Mouse (Mus musculus) kidney, adult 9 months (tissue): ENCODE measurements at regions not wholly inside any gene's neighbourhood (a gene's known extent, or its start where the extent isn't known, plus 50 kb on each side); places are given as distances from the start of the nearest gene placed in this dataset.
A peak's percentile ranks its signal among the peaks of the same experiment; 100 is the strongest.

Experiments used
- DNase-seq: peaks from one replicate; pipeline ENCODE4 v3.0.0; 2022

DNA sequence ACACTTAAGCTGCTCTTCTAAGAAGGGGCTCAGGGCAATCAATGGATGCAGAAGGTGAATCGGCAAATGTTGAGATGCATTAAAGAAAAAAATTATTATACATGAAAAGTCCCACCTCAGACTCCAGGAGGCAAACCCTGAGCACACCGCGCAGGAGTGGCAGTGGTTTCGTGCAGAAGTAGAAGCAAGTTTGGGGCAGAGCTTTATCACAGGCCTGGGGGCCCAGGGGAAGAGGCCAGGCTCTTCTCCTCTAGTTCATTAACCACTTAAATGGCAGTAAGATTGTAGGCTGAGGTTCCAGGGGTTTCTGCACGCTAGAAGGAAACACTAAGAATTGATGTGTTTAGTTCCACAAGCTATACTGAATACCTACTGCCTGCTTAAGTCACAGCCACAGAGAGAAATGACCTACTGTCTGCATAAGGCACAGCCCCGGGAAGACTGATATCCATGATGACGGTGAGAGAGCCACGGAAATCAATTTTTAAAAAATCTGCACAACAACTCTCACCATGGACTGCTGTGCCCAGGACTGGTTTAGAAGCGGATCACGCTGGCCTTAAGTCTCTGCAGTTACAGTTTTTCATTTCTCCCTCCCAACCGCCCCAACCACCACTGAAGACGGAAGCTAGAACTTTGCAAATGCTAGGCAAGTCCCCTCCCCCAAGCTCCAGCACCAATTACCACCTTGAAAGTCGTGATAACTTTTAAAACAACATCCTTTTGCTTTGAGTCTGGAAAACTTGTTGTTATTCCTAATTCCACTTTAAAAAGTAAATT, 132.2 kb upstream of the Lef1 start:
- DNase-seq, result no peak

DNA sequence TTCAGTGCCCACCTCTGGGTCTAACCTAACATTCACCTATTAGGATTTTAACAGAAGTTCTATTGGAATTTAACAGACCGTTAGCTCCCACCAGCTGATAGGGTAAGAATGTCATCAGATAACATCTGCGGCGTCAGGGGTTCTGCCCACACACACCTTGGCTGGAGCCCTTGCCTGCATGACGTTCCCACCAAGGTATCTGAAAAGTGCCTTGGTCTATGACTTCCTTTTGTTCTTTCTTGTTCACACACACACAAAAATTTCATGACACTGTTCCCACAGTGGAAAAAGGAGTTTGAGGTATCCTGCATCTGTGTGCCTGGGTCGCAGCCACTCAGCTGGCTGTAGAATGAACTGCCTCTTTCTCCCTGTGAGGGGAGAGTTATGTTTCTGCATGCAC, 134.1 kb upstream of the Lef1 start:
- DNase-seq, result no peak

GRCm38 (mm10) chr3:130975291-130975690, 135.0 kb upstream of the Lef1 start:
- no peak for DNase-seq

- no peak for DNase-seq
These were observed 138.1 kb upstream of the Lef1 start for GRCm38 (mm10) chr3:130972126-130972525.

GRCm38 (mm10) chr3:130965275-130965674, 145.0 kb upstream of the Lef1 start:
- no peak for DNase-seq

DNA sequence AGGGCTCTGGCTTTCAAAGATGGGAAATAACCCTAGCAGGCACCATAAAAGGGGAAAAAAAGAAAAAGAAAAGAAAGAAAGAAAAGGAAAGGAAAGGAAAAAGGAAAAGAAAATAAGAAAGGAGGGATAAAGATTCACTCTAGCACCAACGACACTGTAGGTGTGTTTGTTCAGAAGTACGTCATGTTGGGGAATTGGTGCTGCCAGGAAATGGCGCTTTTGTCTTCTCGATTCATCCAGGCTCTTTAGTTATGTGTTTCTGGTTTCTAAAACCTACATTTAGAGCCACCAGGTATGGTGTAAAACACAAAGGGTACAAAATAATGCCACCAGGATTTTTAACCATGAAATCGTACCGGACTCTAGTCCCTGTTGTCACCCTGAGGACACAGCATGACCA, 146.2 kb upstream of the Lef1 start:
- no peak for DNase-seq

DNA sequence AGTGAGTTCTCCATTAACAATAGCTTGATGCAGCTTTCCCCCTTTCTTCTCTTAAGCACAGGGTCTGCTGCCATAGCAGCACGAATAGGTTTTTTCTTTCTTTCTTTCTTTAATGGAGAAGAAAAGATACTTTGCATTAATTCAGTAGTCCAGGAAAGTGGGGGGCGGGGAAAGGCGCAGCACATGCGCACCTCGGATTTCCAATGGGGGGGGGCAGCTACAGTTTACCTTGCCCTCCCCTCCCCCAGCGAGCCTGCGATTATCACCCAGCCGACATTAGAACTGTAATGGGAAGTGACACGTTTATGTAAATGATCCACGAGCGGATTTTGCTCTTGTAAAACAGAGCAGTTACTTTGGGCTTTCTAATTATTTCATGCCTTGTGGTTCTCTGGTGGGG, 146.6 kb upstream of the Lef1 start:
- DNase-seq, result no peak

- no peak for DNase-seq
These were observed 147.4 kb upstream of the Lef1 start for GRCm38 (mm10) chr3:130962701-130963472.

GRCm38 (mm10) chr3:130962151-130962633, 148.1 kb upstream of the Lef1 start:
- DNase-seq, result no peak

GRCm38 (mm10) chr3:130961704-130962103, 148.6 kb upstream of the Lef1 start:
- DNase-seq, result no peak

GRCm38 (mm10) chr3:130955958-130956357, 154.3 kb upstream of the Lef1 start:
- no peak for DNase-seq

DNA sequence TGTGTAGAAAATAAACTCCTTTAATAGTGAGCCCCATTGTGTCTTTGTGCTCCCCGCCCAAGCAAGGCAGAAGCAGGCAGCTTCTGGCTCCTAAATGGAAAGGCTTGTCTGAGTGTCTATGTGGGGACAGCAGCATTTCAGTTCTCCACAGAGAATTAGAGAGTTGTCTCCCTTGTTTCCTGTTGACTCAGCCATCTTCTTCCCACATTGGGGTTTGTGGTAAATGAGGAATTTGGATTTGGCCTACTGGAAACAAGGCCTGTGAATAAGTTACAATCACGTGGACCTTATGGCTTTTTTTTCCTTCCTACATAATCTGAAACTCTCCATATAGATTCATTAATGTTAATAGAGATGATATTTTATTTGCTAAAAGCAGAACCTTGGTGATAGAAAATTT, 158.9 kb upstream of the Lef1 start:
- DNase-seq, result no peak

- DNase-seq, result no peak
These were observed 159.4 kb upstream of the Lef1 start for GRCm38 (mm10) chr3:130950872-130951271.

DNA sequence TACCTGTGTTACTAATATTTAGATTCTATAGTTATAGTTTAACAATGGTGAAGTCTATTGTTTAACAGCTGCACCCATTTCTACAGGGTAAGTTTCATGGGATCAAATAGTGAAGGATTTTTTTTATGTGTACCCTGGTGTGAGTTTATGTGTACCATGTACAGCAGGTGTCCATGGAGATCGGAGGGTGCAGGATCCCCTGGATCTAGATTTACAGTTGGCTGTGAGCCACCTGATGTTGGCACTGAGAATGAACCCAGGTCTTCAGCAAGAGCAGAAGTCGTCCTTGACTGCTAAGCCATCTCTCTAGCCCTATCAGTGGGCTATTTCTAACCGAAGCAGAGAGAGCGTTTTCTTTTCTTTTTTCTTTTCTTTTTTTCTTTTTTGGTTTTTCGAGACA, 162.4 kb upstream of the Lef1 start:
- DNase-seq, result no peak

- no peak for DNase-seq
These were observed 163.0 kb upstream of the Lef1 start for GRCm38 (mm10) chr3:130947277-130947606.

DNA sequence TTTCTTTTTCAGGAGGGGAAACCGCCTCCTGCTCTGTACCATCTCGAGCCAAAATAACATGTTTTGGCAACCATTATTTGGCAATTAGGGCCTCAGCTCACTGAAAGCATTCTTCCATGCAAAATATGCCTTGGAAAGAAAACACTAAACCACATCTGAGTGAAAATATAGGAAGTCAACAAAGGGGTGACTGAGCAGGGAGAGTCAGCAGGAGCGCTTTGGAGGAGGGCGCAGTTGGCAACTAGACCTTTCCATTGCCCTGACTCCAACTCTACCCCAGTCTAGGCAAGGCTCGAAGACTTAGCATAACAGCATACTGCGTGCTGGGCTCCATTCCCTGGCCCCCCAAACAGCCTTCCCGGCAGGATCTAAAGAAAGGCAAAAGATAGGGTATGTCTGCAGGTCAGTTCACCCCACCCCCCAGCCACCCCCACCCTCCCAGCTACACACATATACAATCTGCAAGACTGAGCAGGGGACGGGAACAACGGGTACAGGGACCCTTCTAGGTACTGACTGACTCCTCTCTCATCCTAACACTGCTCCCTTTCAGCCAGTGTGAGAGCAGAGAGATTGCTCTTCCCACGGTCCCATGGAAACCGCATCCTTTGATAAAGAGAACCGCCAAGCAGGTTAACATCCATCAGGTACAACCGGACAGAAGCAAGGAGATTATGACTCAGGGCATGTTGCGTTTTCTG, 163.5 kb upstream of the Lef1 start:
- no peak for DNase-seq

DNA sequence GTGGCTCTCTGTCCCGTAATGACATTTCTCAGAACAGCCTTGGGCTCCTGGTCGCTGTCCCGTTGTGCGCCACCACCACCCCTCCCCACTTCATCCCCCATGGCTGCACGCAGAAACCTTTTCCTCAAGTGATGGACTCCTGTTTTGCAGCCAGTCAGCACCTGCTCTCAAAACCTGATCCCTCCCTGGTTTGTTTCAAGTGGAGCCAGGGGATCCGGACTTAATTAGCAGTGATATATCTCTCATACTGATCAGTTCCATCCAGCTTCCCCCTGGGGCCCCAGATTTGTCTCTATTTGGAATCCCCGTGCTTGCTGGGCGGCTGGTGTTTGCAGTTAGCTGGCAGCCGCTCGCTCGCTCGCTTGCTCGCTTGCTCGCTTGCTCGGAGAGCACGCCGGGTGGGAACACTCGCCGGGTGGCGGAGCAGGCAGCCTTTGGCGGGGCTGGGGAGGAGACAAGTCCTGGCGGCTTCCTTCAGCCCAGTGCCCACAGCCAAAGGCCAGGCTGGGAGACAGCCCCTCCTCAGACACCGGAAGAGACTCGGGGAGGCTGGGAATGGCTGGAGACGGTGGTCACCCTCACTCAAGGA, 164.3 kb upstream of the Lef1 start:
- peak; percentile 4 for DNase-seq

- DNase-seq, result no peak
These were observed 164.9 kb upstream of the Lef1 start for GRCm38 (mm10) chr3:130945396-130945795.

DNA sequence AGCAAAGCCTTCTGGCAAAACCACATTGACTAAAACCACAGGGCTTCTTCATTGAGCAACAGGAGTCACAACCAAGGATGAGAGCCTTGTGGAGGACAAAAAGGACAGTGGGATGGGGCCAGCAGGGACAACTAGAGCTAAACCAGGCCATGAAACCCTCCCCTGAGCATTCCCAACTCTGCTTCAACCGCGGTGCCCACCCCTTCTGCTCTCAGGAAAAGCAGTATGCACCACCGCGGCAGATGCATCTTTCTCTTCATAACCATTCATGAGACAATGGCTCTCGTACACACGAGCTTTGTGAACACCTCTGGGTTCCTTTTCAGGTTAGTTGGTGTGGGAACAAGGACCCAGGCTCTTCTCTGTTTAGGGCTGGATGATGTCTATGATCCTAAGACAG, 166.0 kb upstream of the Lef1 start:
- DNase-seq, result no peak

DNA sequence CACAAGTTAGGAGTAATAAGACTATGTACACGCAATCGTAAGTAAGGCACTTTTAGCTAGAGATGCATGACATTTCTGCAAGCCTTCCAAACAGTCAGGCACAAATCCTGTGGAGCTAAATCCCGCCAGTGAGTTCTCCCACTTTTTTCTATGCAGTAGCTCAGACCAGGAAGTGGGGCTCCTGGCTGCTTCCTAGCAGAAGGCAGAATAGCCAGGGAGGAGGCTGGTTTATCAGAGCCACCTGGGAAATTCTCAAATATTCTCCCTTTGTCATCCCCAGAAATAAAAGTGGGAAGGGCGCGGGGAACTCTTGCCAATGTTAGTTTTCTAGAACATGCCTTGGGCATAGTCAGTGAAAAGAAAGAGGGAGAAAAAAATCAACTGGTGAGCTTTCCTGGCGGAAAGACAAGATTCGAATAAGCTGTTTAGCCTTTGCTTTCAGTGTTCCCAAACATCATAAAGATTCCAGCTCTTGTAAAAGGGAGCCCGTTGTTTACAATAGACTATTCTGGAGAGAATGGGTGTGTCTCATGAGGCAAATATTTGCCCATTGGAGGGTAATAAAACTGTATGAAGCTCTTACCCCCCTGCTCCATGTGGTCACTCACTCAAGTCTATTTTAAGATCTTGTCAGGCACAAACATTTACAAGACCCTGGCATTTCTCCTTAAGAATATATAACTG, 167.2 kb upstream of the Lef1 start:
- DNase-seq, result no peak

GRCm38 (mm10) chr3:130940302-130940867, 169.9 kb upstream of the Lef1 start:
- no peak for DNase-seq

- no peak for DNase-seq
These were observed 173.3 kb upstream of the Lef1 start for GRCm38 (mm10) chr3:130936980-130937379.
